Mouse (Mus musculus) ES-CJ7 (cell line): Measurements from ENCODE around the gene M1ap.

Experiments
- DNase-seq: peaks from one replicate; pipeline ENCODE4 v3.0.0; 2011; ENCODE audit warnings: low read depth, low spot score

The M1ap gene

DNA sequence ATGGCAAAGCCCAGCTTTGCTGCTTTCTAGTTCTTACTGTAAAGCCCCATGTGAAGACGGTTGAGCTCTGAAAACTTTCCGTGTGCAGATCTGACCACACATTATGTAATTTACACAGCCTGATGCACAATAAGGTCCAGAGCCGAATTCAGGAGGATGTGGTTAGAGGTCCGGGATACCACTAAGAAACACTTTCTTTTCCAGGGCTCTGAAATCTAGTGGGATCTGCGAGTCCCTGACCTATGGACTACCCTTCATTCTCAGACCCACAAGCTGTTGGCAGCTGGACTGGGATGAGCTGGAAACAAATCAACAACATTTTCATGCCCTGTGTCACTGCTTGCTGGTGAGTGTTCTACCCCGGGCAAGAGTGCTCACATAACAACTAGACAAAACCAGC, 59.4 kb downstream of the M1ap start:
- no peak for DNase-seq

DNA sequence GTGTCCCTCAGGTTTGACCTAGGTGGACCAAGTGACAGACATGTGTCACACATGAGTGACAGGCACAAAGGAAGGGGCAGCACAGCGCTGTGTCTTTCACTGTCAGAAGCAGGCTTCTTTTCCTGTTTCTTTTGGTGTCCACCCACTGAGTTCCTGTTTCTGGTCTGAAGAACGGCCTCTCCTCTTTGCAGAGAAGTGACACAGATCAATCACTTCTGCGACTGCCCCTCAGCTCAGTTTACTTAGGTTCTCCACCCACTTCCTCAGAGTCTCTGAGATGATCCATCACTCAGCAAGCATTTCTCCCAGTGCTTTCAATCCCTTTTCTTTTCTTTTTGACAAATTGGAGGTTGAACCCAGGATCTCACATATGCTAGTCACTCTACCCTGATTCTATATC, 62.0 kb downstream of the M1ap start:
- no peak for DNase-seq

DNA sequence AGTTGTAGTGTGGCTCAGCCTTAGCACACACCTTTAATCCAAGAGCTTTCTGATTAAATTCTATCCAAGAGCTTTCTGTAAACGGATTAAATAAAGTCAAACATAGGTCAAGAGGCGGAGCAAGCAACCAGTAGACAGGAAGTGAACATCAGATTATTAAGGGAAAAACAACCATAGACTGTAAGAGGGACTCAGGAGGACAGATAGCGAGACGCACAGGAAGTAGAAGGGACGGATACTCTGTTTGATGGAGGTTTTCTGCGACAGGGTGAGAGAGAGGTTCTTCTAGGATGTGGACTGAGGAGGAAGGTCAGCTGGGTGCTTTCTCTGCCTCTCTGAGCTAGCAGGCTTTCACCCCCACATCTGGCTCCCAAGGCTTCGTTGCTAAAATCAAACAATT, 63.3 kb downstream of the M1ap start:
- no peak for DNase-seq

DNA sequence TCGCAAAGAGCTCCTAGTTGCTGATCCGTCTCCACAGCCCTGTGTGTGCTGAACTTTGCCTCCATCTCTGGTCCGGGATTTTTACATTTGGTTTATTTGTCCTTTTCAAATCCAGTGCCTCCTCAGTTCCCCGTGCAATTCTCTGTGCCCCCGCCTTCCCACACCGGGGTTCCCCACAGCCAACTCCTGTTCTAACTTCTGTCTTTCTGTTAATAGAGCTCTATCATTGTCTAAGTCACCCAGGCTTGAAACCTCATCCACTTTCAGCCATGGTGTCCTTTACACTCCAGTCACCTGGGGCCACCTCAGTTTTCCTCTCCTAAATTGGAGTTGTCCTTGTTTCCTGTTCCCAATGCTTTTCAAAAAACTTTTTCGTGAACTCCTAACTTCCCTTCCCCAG, 64.6 kb downstream of the M1ap start:
- DNase-seq = no peak

DNA sequence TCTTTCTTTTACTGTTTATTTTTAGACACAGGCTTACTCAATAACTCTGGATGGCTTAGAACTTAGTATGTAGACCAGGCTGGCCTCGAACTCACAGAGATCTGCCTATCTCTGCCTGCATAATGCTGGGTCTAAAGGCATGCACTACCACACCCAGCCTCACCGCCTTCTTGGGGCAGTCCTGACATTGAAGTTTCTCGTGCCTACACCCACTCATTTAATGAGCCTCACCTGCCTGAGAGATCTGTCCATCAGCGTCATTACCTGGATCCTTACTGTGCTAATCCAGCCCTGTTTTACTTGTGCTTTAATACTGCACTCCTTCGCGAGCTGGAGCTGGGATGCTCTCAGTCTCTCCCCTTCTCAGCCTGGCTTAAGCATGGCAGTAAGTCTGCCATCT, 65.1 kb downstream of the M1ap start:
- DNase-seq = no peak

DNA sequence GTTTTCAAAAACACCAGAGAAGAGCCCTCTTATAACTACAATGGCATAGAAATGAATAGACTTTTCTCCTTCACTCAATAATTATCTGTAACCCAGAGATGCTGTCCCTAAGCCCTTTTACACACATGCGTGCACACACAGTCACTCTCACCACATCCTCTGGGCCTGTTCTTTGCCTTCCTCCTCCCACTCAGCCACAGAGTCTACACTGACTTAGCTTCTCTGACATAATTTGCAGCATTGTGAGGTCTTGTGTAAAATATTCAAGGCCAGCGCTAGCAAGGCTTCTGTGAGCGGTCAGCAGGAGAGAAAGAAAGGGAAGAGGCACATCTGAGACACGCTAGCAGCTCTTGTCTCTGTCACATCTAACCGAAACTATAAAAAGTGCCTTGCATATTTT, 66.7 kb downstream of the M1ap start:
- DNase-seq = no peak

DNA sequence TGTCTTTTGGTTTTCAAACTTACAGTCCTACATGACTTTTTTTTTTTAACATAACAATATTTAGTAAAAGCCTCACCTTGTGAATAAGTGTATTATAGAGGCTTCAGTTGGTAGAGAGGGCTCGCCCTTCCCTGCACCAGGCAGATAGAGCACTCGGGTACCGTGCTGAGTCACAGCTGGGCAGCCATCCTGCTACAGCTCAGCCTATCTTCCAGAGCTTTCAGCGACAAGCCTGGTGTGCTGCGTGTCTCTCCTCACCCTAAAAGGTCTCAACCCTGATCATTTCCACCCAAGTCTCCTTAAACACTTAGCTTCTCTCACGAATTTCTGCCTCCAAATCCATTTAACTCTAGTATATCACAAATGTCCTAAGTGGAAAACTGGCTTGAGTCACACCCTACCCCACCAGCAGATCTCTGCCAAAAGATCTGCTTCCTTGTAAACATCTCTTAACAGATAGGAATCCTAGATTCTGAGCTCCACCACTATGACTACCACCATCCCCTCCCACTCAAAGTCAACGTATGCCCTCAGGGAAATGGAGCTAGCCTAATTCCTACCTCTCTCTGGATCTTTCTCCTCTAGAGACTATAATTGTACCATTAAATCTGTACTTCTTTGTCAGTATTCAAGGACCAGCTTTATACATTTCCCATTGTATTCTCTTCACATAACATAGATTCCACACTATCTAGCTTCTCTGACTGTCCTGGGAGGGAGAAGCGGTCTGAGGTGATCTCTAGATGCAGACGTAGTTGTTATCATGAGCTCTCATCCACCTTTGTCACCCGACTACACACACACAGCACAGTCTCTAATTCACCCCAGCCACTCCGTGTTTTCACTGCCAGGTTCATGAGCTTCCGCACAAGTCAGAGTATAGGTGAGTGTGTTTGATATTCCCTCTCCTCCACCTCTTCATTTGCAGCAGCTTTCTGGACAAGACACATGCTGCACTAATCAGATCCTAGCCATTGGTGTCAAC, 68.1 kb downstream of the M1ap start:
- no peak for DNase-seq

DNA sequence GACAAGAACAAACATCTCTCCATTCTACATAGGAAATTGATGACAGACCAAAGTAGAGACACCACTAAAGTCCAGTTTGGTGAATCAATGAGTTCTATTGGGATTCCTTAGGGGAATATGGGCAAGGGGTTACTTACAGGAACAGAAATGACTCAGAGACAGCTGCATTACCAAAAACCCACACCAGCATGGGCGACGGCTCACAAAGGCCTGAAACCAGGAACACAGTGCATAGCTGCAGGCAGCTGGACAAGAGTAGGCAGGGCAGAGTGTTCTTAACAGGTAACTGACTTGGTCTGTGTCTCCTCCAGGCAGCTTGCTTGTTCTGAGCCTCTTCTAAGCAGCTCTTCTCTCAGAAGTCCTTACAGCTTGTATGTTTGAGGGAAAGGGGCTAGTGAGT, 69.0 kb downstream of the M1ap start:
- no peak for DNase-seq

DNA sequence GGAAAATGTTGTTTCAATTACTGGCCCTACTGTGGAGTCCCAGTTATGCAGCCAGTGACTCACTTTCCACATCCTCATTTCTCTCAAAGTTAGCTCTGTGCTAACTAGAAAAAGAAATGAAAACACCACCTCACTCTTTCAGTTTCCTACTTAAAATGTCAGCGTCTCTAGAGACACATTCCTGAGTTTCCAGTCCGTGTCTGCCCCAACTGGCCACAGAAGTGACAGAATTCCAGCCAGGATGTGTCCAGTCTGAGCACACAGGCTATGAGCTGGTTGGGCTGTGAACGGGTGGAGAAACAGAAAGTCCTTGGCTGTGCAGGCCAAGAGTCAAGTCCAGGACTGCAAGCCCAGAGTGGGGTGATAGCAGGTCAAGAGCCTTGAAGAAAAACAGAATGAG, 70.5 kb downstream of the M1ap start:
- DNase-seq = no peak

DNA sequence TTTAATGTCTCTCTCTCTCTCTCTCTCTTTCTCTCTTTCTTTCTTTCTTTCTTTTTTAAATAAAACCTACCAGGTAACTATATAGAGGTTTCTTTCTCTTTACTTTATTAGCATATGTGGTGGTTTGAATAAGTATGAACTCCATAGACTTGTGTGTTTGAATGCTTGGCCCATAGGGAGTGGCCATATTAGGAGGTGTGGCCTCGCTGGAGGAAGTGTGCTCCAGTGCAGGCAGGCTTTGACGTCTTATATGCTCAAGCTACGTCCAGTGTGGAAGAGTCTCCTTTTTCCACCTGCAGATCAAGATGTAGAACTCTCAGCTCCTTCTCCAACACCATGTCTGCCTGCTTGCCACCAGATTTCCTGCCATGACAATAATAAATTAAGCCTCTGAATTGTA, 72.3 kb downstream of the M1ap start:
- DNase-seq = no peak

DNA sequence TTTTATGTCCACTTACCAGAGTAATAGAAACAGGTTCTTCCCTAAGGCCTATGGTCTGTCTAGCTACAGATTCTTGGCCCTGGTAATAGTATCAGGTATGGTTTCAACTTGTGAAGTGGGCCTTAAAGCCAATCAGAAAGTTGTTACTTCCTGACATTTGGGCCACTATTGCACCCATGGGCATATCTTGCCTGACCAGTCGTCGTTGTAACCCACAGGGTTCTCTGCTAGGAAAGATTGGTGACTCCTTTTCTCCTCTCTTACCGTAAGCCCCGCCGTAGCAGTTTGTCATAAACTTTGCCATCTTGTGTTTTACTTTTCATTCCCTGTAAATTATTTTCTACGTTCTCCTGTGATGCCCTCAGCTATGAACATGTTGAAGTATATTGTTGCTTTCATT, 73.4 kb downstream of the M1ap start:
- DNase-seq = no peak

DNA sequence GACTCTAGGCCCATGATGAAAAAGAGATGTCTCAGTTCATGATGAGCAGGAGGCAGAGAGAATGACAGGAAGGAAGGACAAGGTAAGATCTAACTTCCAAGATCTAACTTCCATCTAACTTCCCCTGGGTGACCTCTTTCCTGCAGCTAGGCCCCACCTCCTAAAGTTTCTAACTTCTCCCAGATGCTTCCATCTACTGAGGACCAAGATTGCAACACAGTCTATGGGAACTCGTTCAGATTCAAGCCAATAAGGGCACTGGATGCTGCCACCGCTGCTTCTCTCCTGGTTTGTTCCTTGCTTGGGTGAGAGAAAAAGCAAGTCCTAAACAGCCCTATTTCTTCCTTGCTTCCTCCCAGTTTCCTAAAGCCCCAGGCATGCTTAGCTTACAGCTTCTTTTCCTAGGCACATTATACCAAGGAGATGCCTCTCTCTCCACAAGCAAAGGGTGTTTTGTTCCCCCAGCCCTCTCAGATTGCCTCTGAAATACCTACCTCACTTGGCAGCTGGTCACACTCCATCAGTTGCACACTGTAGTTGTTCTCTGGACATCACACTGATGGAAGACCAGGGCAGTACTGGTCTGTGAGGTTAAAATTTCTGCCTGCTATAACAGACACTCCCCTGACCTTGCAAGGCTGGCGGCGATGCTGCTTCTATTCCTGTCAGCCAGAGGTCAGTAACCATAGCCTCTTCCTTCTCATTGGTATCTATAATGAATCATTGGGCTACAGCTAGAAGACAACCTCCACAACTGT, 74.3 kb downstream of the M1ap start:
- no peak for DNase-seq

DNA sequence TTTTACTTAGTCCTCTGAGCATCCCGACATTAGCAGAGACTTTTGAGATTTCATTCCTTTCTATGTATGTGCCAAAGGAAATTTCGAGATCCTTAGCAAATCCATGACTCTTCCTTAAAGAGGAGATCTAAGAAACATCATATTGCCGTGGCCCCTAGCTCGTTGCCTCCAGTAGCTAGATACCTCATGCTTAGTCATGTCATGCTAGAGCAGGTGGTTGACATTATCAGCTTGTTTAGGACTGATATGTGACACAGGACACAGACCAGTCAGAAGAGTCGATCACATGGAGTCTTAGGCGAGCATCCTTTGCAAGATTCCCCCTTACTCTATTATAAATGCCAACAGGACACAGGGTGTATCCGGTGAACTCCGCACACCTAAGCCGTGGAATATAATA, 76.3 kb downstream of the M1ap start:
- no peak for DNase-seq

DNA sequence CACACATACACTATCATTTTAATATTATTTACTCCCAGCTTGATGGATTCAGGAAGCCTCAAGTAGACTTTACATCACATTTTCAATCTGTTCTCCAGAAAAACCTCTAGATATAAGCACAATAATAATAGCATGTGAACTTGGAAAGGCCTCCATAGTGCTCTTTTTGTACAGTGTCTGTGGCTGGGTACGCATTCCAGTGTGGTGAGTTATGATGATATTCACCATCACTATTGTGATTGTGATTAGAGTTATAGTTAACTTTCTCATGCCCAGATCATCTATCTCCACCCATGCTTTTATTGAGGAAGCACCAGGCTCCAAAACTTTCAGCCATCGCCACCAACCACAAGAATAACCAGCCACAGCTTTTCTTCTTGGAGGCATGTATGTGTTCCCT, 77.1 kb downstream of the M1ap start:
- no peak for DNase-seq

DNA sequence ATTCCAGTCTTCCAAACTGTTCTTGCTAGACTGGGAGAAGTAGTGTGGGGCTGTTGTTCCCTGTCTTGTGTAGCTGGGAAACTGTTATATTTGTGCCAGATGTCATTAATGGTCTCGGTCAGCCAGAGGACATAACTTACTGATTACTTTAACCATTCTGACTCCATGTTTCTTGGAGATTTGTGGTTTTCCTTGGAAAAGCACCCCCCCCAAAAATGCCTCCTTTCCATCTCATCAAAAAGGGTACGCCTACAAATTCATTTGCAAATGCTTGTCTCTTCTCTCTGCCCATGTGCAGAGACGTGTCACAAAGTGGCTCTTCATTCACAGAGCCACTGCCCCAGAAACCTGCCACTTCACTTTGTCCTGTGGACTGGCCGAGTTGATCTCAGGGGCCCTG, 77.7 kb downstream of the M1ap start:
- DNase-seq = no peak

DNA sequence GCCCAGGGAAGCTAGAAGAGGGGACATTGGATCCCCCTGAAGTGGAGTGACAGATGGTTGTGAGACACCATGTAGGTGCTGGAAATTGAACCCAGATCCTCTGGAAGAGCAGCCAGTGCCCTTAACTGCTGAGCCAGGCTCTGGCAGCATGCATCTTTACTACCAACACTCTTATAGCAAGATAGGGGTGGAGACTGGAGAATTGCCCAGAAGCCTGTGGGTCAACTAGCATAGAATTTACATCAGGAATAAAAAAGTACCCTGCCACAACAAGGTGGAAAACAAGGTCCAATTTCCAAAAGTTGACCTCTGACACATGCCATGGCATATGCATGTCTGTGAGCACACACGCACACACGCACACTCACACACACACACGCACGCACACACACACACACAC, 78.5 kb downstream of the M1ap start:
- DNase-seq = no peak

DNA sequence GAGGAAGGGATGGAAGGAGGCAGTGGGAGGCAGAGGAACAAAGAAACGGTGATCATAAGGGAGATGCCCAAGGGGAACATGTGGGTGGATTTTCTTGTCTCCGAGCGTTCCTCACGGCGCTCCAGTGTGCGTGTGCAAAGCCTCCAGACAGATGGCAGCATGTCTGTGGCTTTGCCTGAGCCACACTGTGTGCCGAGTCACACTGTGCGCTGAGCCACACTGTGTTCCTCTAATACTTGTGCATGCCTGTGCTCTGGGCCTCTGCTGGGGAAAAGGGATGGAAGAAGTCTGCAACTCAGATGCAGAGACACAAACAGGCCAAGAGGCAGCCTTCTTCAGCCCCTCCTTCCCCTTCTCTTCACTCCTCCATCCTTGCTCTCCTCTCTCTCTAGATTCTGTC, 80.6 kb downstream of the M1ap start:
- DNase-seq = no peak

DNA sequence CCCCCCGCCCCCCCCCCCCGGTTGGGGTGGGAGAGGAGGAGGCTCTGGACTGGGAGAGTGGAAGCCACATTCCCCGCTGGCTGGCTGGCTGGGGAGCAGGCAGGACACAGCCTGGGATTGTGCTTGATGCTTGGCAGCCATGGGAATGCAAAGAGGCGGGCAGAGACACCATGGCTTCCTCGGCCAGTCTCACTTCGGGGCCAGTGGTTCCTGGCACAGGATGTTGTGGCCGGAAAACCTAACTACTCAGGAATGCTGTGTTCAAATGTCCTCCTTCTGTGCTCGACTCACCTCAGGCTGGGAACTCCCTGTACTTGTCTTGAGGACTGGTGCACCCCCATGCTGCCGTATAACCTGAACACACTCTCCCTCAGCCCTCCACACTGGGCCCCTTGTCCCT, 81.0 kb downstream of the M1ap start:
- no peak for DNase-seq

DNA sequence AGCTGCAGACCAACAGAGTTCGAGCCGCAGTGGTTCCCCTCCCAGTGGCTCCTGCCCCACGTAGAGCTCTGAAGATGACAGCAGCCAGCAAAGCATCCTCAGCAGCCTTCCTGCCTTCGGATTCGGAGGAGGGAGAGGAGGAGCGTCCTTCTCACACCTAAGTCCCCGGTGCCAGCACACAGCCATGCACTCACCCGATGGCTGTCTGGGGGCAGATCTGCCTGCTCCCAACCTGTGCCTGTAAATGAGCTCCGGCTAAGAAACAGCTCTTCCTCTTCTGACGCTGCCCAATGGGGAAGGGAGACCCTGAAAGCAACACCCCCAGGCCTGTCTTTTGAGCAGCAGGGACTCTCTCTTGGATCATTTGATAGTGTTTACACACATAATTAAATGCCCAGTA, 83.1 kb downstream of the M1ap start:
- DNase-seq = no peak

DNA sequence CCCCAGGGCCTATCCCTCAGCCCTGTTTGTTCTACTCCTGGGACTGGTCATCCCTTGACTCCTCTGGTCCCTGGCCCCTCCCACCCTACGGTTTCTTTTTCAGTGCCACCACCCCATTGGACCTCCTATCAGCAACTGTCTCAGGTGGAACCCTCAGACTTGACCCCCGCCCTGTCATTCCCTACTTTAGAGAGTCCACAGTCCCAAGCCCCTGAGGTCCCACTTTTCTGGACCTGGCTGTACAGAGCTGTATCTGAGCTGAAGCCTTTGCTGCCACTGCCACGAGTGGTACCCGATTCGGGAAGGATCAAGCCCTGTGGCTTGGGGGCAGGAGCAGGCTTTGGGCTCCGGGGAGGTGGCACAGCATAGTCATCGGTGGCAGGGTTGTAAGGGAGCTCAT, 84.4 kb downstream of the M1ap start:
- DNase-seq = no peak

DNA sequence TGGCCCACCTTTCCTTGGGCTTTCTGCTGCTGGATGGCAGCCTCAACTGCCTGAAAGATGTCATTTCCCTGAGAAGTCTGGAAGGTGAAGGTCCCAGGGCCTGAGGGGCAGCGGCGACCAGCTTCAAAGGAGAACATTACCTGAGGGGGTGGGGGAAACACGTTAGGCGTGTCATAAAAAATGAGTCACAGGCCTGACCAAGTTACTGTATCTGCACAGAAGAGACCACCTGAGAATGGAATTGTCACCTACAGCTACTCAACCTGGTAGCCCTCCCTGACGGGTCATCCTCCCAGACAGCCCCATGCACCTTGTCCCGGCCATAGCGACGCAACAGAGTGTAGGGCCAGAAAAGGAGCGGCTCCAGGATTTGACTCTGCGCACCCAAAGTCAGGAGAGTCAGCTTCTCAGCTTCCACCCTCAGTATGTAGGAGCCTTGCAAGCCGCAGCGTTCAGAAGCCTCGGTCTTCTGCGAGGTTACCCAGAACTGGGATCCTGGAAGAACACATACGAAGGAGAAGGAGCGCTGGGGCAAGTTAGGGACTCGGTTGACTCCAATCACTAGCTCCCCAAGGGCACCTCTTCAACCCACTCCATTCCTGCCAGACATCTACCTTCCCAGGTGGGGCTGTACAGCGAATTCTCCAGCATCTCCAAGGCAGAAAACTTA, 85.4 kb downstream of the M1ap start:
- DNase-seq = no peak

DNA sequence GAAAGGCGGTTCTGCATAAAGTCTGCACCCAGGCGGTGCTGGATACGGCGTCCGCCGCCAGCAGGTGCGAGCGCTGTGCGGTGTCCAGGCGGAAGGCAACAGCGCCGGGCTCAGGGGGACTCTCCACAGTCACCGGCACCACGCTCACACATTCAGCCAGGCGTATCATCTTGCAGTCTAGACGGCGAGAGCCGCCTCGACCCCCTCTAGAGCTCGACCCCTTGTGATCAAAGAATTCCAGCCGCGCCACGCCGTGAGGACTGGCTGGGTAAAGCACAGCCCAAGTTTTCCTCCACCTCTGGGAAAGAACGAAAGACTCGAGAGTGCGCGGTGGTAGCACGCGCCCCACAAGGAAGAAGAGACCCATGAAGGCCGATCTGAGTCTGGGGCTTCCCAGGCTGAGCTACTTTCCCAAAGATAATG, 86.1 kb downstream of the M1ap start:
- DNase-seq = peak; percentile 64
